Mouse (Mus musculus) heart, adult 2 months (tissue): Measurements from ENCODE around the gene Agap1.

Experiments
- CTCF ChIP-seq: fragments of 200-600 bp; IDR thresholded peaks from 2 replicates; pipeline ENCODE4 v1.8.1; 2022; ENCODE audit warnings: antibody characterized with exemption, mild to moderate bottlenecking, moderate library complexity
- POLR2A ChIP-seq: fragments of 200-500 bp; IDR thresholded peaks from 2 replicates; pipeline ENCODE4 v1.6.1; 2011; ENCODE audit warnings: mild to moderate bottlenecking, low read depth, low read length, control low read depth; ENCODE audit not compliant: insufficient read depth

GRCm38 (mm10) chr1:89443512-89443911 is 11.1 kb upstream of the Agap1 start:
- TF ChIP-seq CTCF (no peak), POLR2A (no peak)
